Mouse (Mus musculus) midbrain, embryonic 13.5 days (tissue): ENCODE measurements at regions not wholly inside any gene's neighbourhood (a gene's known extent, or its start where the extent isn't known, plus 50 kb on each side); places are given as distances from the start of the nearest gene placed in this dataset.

Experiments used
- ATAC-seq: fragments of 200-750 bp; cut with Nextera tagmentation; 2 replicates; pipeline ENCODE4 v1.8.0; 2017; ENCODE audit warnings: mild to moderate bottlenecking, moderate TSS enrichment, moderate library complexity
- H3K27ac ChIP-seq: fragments of 300-500 bp; sonication (generic); 2 replicates; pipeline ENCODE4 v1.5.1; 2015; ENCODE audit warnings: inconsistent platforms, mild to moderate bottlenecking, moderate library complexity
- H3K27me3 ChIP-seq: fragments of 300-500 bp; sonication (generic); 2 replicates; pipeline ENCODE4 v1.6.1; 2015; ENCODE audit warnings: mild to moderate bottlenecking, inconsistent platforms
- H3K36me3 ChIP-seq: fragments of 300-500 bp; sonication (generic); 2 replicates; pipeline ENCODE4 v1.6.1; 2015; ENCODE audit warnings: mild to moderate bottlenecking, inconsistent platforms
- H3K4me1 ChIP-seq: fragments of 300-500 bp; sonication (generic); replicated peaks from 2 replicates; pipeline ENCODE4 v1.6.1; 2015; ENCODE audit warnings: inconsistent platforms
- H3K4me2 ChIP-seq: fragments of 300-500 bp; sonication (generic); replicated peaks from 2 replicates; pipeline ENCODE4 v1.6.1; 2015; ENCODE audit warnings: moderate library complexity, mild to moderate bottlenecking, inconsistent platforms
- H3K4me3 ChIP-seq: fragments of 300-500 bp; sonication (generic); replicated peaks from 2 replicates; pipeline ENCODE4 v1.5.1; 2015; ENCODE audit warnings: mild to moderate bottlenecking, inconsistent platforms
- H3K9ac ChIP-seq: fragments of 300-500 bp; sonication (generic); replicated peaks from 2 replicates; pipeline ENCODE4 v1.6.1; 2015; ENCODE audit warnings: mild to moderate bottlenecking, inconsistent platforms
- H3K9me3 ChIP-seq: fragments of 300-500 bp; sonication (generic); 2 replicates; pipeline ENCODE4 v1.6.1; 2016; ENCODE audit warnings: mild to moderate bottlenecking, inconsistent platforms
- WGBS: fragments of 180-500 bp; shearing (Covaris S2); methylation state at CpG from one replicate; pipeline ENCODE4 v1.1.7; 2015; 5-methylcytosine and 5-hydroxymethylcytosine counted together

GRCm38 (mm10) chr3:41172306-41173215 lies 89.7 kb upstream of the Pgrmc2 start:
- Histone ChIP-seq H3K9me3 (peaks cover 2% of the 10 kb centered on the region; the same call in 1 of the 2 replicates), H3K27me3 (no peaks in the 10 kb centered on the region), H3K9ac (no peak overlapping the region), H3K36me3 (no peaks in the 10 kb centered on the region), H3K4me3 (no peak overlapping the region), H3K4me2 (no peak overlapping the region), H3K4me1 (no peaks in the 10 kb centered on the region), H3K27ac (no peak overlapping the region)
- ATAC-seq: no peak
- 83% methylated on average over 11 of the region's 11 CpGs for WGBS

GRCm38 (mm10) chr3:41171772-41172171 lies 88.9 kb upstream of the Pgrmc2 start:
- Histone ChIP-seq H3K4me1 (no peaks in the 10 kb centered on the region), H3K4me2 (no peak overlapping the region), H3K9me3 (peaks cover 2% of the 10 kb centered on the region; the same call in 1 of the 2 replicates), H3K4me3 (no peak overlapping the region), H3K27ac (no peak overlapping the region), H3K27me3 (no peaks in the 10 kb centered on the region), H3K9ac (no peak overlapping the region), H3K36me3 (no peaks in the 10 kb centered on the region)
- ATAC-seq: no peak
- 88% methylated on average over 4 of the region's 4 CpGs for WGBS

GRCm38 (mm10) chr3:41171310-41171709 lies 88.5 kb upstream of the Pgrmc2 start:
- H3K4me1 ChIP-seq: no peaks in the 10 kb centered on the region
- H3K36me3 ChIP-seq: no peaks in the 10 kb centered on the region
- H3K4me3 ChIP-seq: no peak overlapping the region
- ATAC-seq: no peak
- no peak overlapping the region for H3K4me2 ChIP-seq
- peaks cover 2% of the 10 kb centered on the region; the same call in 1 of the 2 replicates for H3K9me3 ChIP-seq
- no peak overlapping the region for H3K27ac ChIP-seq
- H3K27me3 ChIP-seq: no peaks in the 10 kb centered on the region
- H3K9ac ChIP-seq: no peak overlapping the region
- WGBS: 81% methylated on average over 4 of the region's 4 CpGs

GRCm38 (mm10) chr3:41170566-41170965 lies 87.7 kb upstream of the Pgrmc2 start:
- no peak overlapping the region for H3K4me3 ChIP-seq
- H3K4me2 ChIP-seq: no peak overlapping the region
- ATAC-seq: no peak
- H3K9me3 ChIP-seq: peaks cover 2% of the 10 kb centered on the region; the same call in 1 of the 2 replicates
- no peak overlapping the region for H3K9ac ChIP-seq
- 72% methylated on average over 6 of the region's 6 CpGs for WGBS
- H3K27ac ChIP-seq: no peak overlapping the region
- no peaks in the 10 kb centered on the region for H3K27me3 ChIP-seq
- no peaks in the 10 kb centered on the region for H3K4me1 ChIP-seq
- H3K36me3 ChIP-seq: no peaks in the 10 kb centered on the region

GRCm38 (mm10) chr3:41169430-41169829 lies 86.6 kb upstream of the Pgrmc2 start:
- Histone ChIP-seq H3K36me3 (no peaks in the 10 kb centered on the region), H3K4me3 (no peak overlapping the region), H3K4me2 (no peak overlapping the region), H3K9me3 (peaks cover 2% of the 10 kb centered on the region; the same call in 1 of the 2 replicates), H3K9ac (no peak overlapping the region), H3K4me1 (no peaks in the 10 kb centered on the region), H3K27ac (no peak overlapping the region), H3K27me3 (no peaks in the 10 kb centered on the region)
- no peak for ATAC-seq
- 93% methylated on average over 10 of the region's 10 CpGs for WGBS

GRCm38 (mm10) chr3:41168181-41168967 lies 85.5 kb upstream of the Pgrmc2 start:
- Histone ChIP-seq H3K4me3 (no peak overlapping the region), H3K4me1 (no peaks in the 10 kb centered on the region), H3K27ac (no peak overlapping the region), H3K9me3 (peaks cover 2% of the 10 kb centered on the region; the same call in 1 of the 2 replicates), H3K4me2 (no peak overlapping the region), H3K9ac (no peak overlapping the region), H3K36me3 (no peaks in the 10 kb centered on the region), H3K27me3 (no peaks in the 10 kb centered on the region)
- 86% methylated on average over 11 of the region's 11 CpGs for WGBS
- no peak for ATAC-seq

GRCm38 (mm10) chr3:41167476-41167875 lies 84.6 kb upstream of the Pgrmc2 start:
- Histone ChIP-seq H3K36me3 (no peaks in the 10 kb centered on the region), H3K4me3 (no peak overlapping the region), H3K4me2 (no peak overlapping the region), H3K9ac (no peak overlapping the region), H3K4me1 (no peaks in the 10 kb centered on the region), H3K9me3 (peaks cover 2% of the 10 kb centered on the region; the same call in 1 of the 2 replicates), H3K27me3 (no peaks in the 10 kb centered on the region), H3K27ac (no peak overlapping the region)
- 95% methylated on average over 3 of the region's 3 CpGs for WGBS
- ATAC-seq: no peak

GRCm38 (mm10) chr3:41164736-41165135 lies 81.9 kb upstream of the Pgrmc2 start:
- H3K4me2 ChIP-seq: no peak overlapping the region
- H3K27ac ChIP-seq: no peak overlapping the region
- no peak overlapping the region for H3K4me3 ChIP-seq
- no peaks in the 10 kb centered on the region for H3K27me3 ChIP-seq
- no peaks in the 10 kb centered on the region for H3K4me1 ChIP-seq
- H3K9me3 ChIP-seq: peaks cover 2% of the 10 kb centered on the region; the same call in 1 of the 2 replicates
- WGBS: 81% methylated on average over 7 of the region's 7 CpGs
- no peaks in the 10 kb centered on the region for H3K36me3 ChIP-seq
- H3K9ac ChIP-seq: no peak overlapping the region
- no peak for ATAC-seq

GRCm38 (mm10) chr3:41163767-41164166 lies 80.9 kb upstream of the Pgrmc2 start:
- Histone ChIP-seq H3K27me3 (no peaks in the 10 kb centered on the region), H3K9ac (no peak overlapping the region), H3K9me3 (peaks cover 2% of the 10 kb centered on the region; the same call in 1 of the 2 replicates), H3K27ac (no peak overlapping the region), H3K4me3 (no peak overlapping the region), H3K36me3 (no peaks in the 10 kb centered on the region), H3K4me1 (no peaks in the 10 kb centered on the region), H3K4me2 (no peak overlapping the region)
- WGBS: 92% methylated on average over 3 of the region's 3 CpGs
- no peak for ATAC-seq

- H3K36me3 ChIP-seq: no peaks in the 10 kb centered on the region
- 83% methylated on average over 1 of the region's 1 CpGs for WGBS
- H3K4me1 ChIP-seq: no peaks in the 10 kb centered on the region
- no peak overlapping the region for H3K4me3 ChIP-seq
- no peaks in the 10 kb centered on the region for H3K27me3 ChIP-seq
- no peaks in the 10 kb centered on the region for H3K9me3 ChIP-seq
- no peak overlapping the region for H3K9ac ChIP-seq
- no peak overlapping the region for H3K27ac ChIP-seq
- H3K4me2 ChIP-seq: no peak overlapping the region
- no peak for ATAC-seq
These were observed 79.7 kb upstream of the Pgrmc2 start for GRCm38 (mm10) chr3:41162514-41162913.

GRCm38 (mm10) chr3:41160648-41161047 lies 77.8 kb upstream of the Pgrmc2 start:
- no peak overlapping the region for H3K27ac ChIP-seq
- H3K36me3 ChIP-seq: no peaks in the 10 kb centered on the region
- H3K4me2 ChIP-seq: no peak overlapping the region
- no peak overlapping the region for H3K9ac ChIP-seq
- H3K4me1 ChIP-seq: no peaks in the 10 kb centered on the region
- no peaks in the 10 kb centered on the region for H3K9me3 ChIP-seq
- ATAC-seq: no peak
- H3K4me3 ChIP-seq: no peak overlapping the region
- H3K27me3 ChIP-seq: no peaks in the 10 kb centered on the region

- no peaks in the 10 kb centered on the region for H3K9me3 ChIP-seq
- ATAC-seq: no peak
- no peak overlapping the region for H3K4me3 ChIP-seq
- no peak overlapping the region for H3K27ac ChIP-seq
- H3K36me3 ChIP-seq: no peaks in the 10 kb centered on the region
- no peaks in the 10 kb centered on the region for H3K27me3 ChIP-seq
- 82% methylated on average over 12 of the region's 12 CpGs for WGBS
- H3K9ac ChIP-seq: no peak overlapping the region
- no peak overlapping the region for H3K4me2 ChIP-seq
- peaks cover 2% of the 10 kb centered on the region; the same call in 1 of the 2 replicates for H3K4me1 ChIP-seq
These were observed 75.6 kb upstream of the Pgrmc2 start for GRCm38 (mm10) chr3:41158314-41158973.
